Mouse (Mus musculus): ENCODE results near the gene Mylpf. TPM values are rescaled to one million over a fixed set of nuclear protein-coding genes. Genes with fewer than 3 reads are reported as not detected.

Gene Mylpf
- polyA plus RNA-seq, 1 experiment from 2014 or later, result 312 TPM

DNA sequence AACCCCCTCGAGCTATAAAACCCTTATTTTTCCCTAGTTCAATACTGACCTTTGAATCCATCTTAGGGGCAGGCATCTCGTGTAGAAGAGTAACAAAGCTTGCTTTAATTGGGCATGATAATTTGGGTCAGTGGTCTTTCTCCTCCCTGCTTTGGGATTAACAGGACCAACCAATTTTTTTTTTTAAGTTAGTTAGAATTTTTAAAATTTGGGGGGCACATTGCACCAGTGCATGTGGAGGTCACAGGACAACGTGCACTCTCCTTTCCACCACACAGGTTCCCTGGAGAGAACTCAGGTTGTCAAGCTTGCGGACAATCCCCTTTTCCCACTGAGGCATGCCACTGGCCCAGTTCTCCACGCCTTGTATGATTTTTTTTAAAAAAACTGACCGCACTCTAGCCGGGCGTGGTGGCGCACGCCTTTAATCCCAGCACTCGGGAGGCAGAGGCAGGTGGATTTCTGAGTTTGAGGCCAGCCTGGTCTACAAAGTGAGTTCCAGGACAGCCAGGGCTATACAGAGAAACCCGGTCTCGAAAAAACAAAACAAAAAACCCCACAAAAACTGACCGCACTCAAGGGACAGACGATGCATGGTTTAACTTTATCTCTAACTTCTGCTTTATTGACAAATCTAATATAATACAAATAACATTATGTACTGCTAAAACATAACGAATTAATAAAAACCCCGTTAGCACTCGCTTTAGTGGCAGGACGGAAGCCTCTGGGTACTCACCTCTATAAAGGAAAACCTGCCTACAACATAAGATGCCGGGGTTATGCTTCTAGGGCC is 23.3 kb downstream of the Mylpf start:
- Histone ChIP-seq H3K9ac (ENCODE audit: low read length) (peak overlapping the region; percentile 94), H3K36me3 (ENCODE audit: control insufficient read depth, insufficient read depth, low read length) (peaks cover 21% of the 10 kb centered on the region), H3K27ac (ENCODE audit: low read length) (peak overlapping the region; percentile 96), H3K9me3 (replicated peaks; ENCODE audit: control insufficient read depth, low read length) (no peaks in the 10 kb centered on the region), H3K4me2 (ENCODE audit: low read depth, low read length) (peak overlapping the region; percentile 75), H3K27me3 (ENCODE audit: control insufficient read depth, insufficient read depth, low read length) (no peaks in the 10 kb centered on the region), H3K4me1 (ENCODE audit: control insufficient read depth, insufficient read depth, low read length) (peaks cover 17% of the 10 kb centered on the region), H3K4me3 (replicated peaks; ENCODE audit: low read length) (peak overlapping the region; percentile 89)
- 4% methylated on average over 20 of the region's 20 CpGs for WGBS
- ATAC-seq (ENCODE audit: insufficient read depth, low FRiP score), result no peak

GRCm38 (mm10) chr7:127232622-127233367 is 24.1 kb downstream of the Mylpf start, which contains the start of the genes Zfp553 and Sept1:
TSS of gene Zfp553 (plus strand) at chr7:127233061.
TSS of gene Sept1 (minus strand) at chr7:127233130.
- Histone ChIP-seq H3K9me3 (replicated peaks; ENCODE audit: control insufficient read depth, low read length) (no peaks in the 10 kb centered on the region), H3K4me2 (ENCODE audit: low read depth, low read length) (peak within 1 kb of the TSS; percentile 75), H3K27ac (ENCODE audit: low read length) (peak within 1 kb of the TSS; percentile 96), H3K4me3 (replicated peaks; ENCODE audit: low read length) (peak within 1 kb of the TSS; percentile 89), H3K4me1 (ENCODE audit: control insufficient read depth, insufficient read depth, low read length) (peaks cover 17% of the 10 kb centered on the region), H3K9ac (ENCODE audit: low read length) (peak within 1 kb of the TSS; percentile 94), H3K27me3 (ENCODE audit: control insufficient read depth, insufficient read depth, low read length) (no peaks in the 10 kb centered on the region), H3K36me3 (ENCODE audit: control insufficient read depth, insufficient read depth, low read length) (peaks cover 21% of the 10 kb centered on the region)
- WGBS, result under 1% methylated on average over 64 of the region's 64 CpGs
- peak; percentile 93 for ATAC-seq (ENCODE audit: insufficient read depth, low FRiP score)

GRCm38 (mm10) chr7:127233368-127233749 is 24.7 kb downstream of the Mylpf start:
- H3K27me3 ChIP-seq (ENCODE audit: control insufficient read depth, insufficient read depth, low read length), result no peaks in the 10 kb centered on the region
- peak overlapping the region; percentile 89 for H3K4me3 ChIP-seq (replicated peaks; ENCODE audit: low read length)
- peak overlapping the region; percentile 96 for H3K27ac ChIP-seq (ENCODE audit: low read length)
- peak; percentile 22 for ATAC-seq (ENCODE audit: insufficient read depth, low FRiP score)
- H3K9me3 ChIP-seq (replicated peaks; ENCODE audit: control insufficient read depth, low read length), result no peaks in the 10 kb centered on the region
- peak overlapping the region; percentile 66 for H3K4me2 ChIP-seq (ENCODE audit: low read depth, low read length)
- peaks cover 17% of the 10 kb centered on the region for H3K4me1 ChIP-seq (ENCODE audit: control insufficient read depth, insufficient read depth, low read length)
- H3K9ac ChIP-seq (ENCODE audit: low read length), result peak overlapping the region; percentile 94
- peaks cover 21% of the 10 kb centered on the region for H3K36me3 ChIP-seq (ENCODE audit: control insufficient read depth, insufficient read depth, low read length)
- WGBS, result 0% methylated on average over 27 of the region's 27 CpGs

DNA sequence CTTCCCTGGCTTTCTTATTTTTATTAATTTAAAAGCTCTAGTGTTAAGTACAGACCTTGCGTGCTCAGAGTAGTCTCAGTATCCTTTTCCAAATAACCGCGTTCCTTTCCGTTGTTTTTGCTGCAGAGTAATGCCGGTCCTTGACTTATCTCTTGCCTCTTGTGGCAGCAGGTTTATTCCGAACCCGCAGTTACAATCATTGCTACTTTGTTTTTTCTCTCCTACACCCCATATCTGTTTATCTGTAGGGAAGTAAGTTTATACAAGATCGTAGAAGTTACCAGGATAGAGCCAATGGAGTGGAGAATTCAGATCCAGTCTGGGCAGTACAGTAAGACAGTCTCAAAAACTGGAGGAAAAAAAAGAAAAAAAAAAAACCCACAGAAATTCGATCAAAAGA is 25.1 kb downstream of the Mylpf start:
- H3K27ac ChIP-seq (ENCODE audit: low read length), result peak overlapping the region; percentile 96
- H3K4me3 ChIP-seq (replicated peaks; ENCODE audit: low read length), result peak overlapping the region; percentile 89
- H3K4me1 ChIP-seq (ENCODE audit: control insufficient read depth, insufficient read depth, low read length), result peaks cover 17% of the 10 kb centered on the region
- H3K9me3 ChIP-seq (replicated peaks; ENCODE audit: control insufficient read depth, low read length), result no peaks in the 10 kb centered on the region
- peaks cover 21% of the 10 kb centered on the region for H3K36me3 ChIP-seq (ENCODE audit: control insufficient read depth, insufficient read depth, low read length)
- peak overlapping the region; percentile 94 for H3K9ac ChIP-seq (ENCODE audit: low read length)
- 2% methylated on average over 9 of the region's 9 CpGs for WGBS
- no peaks in the 10 kb centered on the region for H3K27me3 ChIP-seq (ENCODE audit: control insufficient read depth, insufficient read depth, low read length)
- no peak for ATAC-seq (ENCODE audit: insufficient read depth, low FRiP score)
- H3K4me2 ChIP-seq (ENCODE audit: low read depth, low read length), result peak overlapping the region; percentile 66

DNA sequence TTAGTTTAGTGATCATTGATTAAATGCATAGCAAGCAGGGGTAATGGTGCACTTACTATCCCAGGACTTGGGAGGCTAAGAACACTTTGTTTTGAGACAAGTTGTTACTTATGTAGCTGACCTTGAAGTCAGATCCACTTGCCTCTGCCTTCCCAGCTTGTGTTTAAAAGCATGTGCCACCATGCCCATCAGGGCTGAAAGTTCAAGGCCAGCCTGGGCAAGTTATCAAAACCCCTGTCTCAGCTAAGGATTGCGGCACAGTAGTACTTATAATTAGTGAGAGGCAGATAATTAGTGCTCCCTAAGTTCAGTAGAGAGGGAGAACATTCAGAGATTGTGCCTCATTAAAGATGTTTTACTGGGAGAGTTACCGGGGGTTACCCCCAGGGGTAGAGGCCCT is 26.1 kb downstream of the Mylpf start:
- peaks cover 21% of the 10 kb centered on the region for H3K36me3 ChIP-seq (ENCODE audit: control insufficient read depth, insufficient read depth, low read length)
- no peaks in the 10 kb centered on the region for H3K9me3 ChIP-seq (replicated peaks; ENCODE audit: control insufficient read depth, low read length)
- H3K9ac ChIP-seq (ENCODE audit: low read length), result no peak overlapping the region

GRCm38 (mm10) chr7:127243361-127243867 is 34.7 kb downstream of the Mylpf start:
- 32% methylated on average over 2 of the region's 2 CpGs for WGBS
- Histone ChIP-seq H3K9ac (ENCODE audit: low read length) (peak overlapping the region; percentile 94), H3K27me3 (ENCODE audit: control insufficient read depth, insufficient read depth, low read length) (no peaks in the 10 kb centered on the region), H3K36me3 (ENCODE audit: control insufficient read depth, insufficient read depth, low read length) (no peaks in the 10 kb centered on the region), H3K9me3 (replicated peaks; ENCODE audit: control insufficient read depth, low read length) (no peaks in the 10 kb centered on the region), H3K4me1 (ENCODE audit: control insufficient read depth, insufficient read depth, low read length) (peaks cover 17% of the 10 kb centered on the region), H3K4me2 (ENCODE audit: low read depth, low read length) (peak overlapping the region; percentile 82), H3K4me3 (replicated peaks; ENCODE audit: low read length) (peak overlapping the region; percentile 77), H3K27ac (ENCODE audit: low read length) (peak overlapping the region; percentile 96)
- no peak for ATAC-seq (ENCODE audit: insufficient read depth, low FRiP score)

More for the DNA sequence above, 26.1 kb downstream of the Mylpf start:
- Histone ChIP-seq H3K27me3 (ENCODE audit: control insufficient read depth, insufficient read depth, low read length) (no peaks in the 10 kb centered on the region), H3K4me3 (replicated peaks; ENCODE audit: low read length) (no peak overlapping the region), H3K4me2 (ENCODE audit: low read depth, low read length) (no peak overlapping the region), H3K4me1 (ENCODE audit: control insufficient read depth, insufficient read depth, low read length) (peaks cover 17% of the 10 kb centered on the region), H3K27ac (ENCODE audit: low read length) (no peak overlapping the region)
- ATAC-seq (ENCODE audit: insufficient read depth, low FRiP score), result no peak
- 98% methylated on average over 2 of the region's 2 CpGs for WGBS

DNA sequence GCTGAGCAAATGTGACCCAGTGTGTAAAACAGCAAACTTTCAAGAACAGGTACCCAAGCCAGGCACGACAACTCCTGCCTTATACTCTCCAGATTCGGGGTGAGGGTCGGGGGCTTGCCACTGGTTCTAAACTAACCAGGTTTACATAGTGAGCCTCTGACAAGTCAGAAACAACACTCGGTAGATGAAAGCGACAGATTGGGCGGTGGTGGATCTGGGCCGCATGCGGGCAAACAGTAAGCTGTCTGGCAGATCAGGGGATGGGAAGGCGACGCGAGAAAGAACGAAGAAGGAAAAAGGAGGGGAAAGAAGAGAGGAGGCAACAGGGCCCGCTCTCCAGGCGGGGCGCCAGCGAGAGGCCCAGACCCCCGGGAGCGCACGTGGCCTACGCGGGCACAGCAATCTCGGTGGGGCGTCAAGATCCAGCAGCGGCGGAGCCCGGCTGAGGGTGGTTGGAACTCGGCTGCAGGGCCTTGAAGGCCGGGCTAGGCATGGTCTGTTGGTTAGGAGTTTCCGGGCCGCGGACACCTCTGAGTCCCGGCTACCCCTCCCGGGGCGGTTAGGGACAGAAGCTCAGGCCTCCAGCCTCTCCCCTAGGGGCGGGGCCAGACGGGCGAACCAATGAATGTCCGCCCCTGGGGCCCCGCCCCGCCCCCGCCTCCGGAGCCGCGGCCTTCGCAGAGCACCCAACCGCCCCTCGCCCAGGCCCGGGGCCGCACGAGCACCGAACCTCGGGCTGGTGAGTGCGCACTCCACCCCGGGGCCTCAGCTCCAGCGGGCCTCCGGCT is 35.4 kb downstream of the Mylpf start, which contains the start of gene Zfp771:
Gene Zfp771 (plus strand): TSS at position 405 of the 788 bp plus-strand sequence.
- Histone ChIP-seq H3K4me3 (replicated peaks; ENCODE audit: low read length) (peak within 1 kb of the TSS; percentile 77), H3K9ac (ENCODE audit: low read length) (peak within 1 kb of the TSS; percentile 94), H3K27me3 (ENCODE audit: control insufficient read depth, insufficient read depth, low read length) (no peaks in the 10 kb centered on the region), H3K4me1 (ENCODE audit: control insufficient read depth, insufficient read depth, low read length) (peaks cover 17% of the 10 kb centered on the region), H3K9me3 (replicated peaks; ENCODE audit: control insufficient read depth, low read length) (no peaks in the 10 kb centered on the region), H3K27ac (ENCODE audit: low read length) (peak within 1 kb of the TSS; percentile 96), H3K36me3 (ENCODE audit: control insufficient read depth, insufficient read depth, low read length) (no peaks in the 10 kb centered on the region), H3K4me2 (ENCODE audit: low read depth, low read length) (peak within 1 kb of the TSS; percentile 82)
- under 1% methylated on average over 56 of the region's 56 CpGs for WGBS
- ATAC-seq (ENCODE audit: insufficient read depth, low FRiP score), result peak; percentile 97

GRCm38 (mm10) chr7:127244658-127245510 is 36.2 kb downstream of the Mylpf start:
- 10% methylated on average over 30 of the region's 33 CpGs for WGBS
- peak; percentile 86 for ATAC-seq (ENCODE audit: insufficient read depth, low FRiP score)

More at GRCm38 (mm10) chr7:127244658-127245510, 36.2 kb downstream of the Mylpf start:
- peak overlapping the region; percentile 94 for H3K9ac ChIP-seq (ENCODE audit: low read length)
- H3K4me3 ChIP-seq (replicated peaks; ENCODE audit: low read length), result peak overlapping the region; percentile 77
- peak overlapping the region; percentile 96 for H3K27ac ChIP-seq (ENCODE audit: low read length)
- peaks cover 17% of the 10 kb centered on the region for H3K4me1 ChIP-seq (ENCODE audit: control insufficient read depth, insufficient read depth, low read length)
- no peaks in the 10 kb centered on the region for H3K36me3 ChIP-seq (ENCODE audit: control insufficient read depth, insufficient read depth, low read length)
- H3K4me2 ChIP-seq (ENCODE audit: low read depth, low read length), result peak overlapping the region; percentile 82
- H3K27me3 ChIP-seq (ENCODE audit: control insufficient read depth, insufficient read depth, low read length), result no peaks in the 10 kb centered on the region
- H3K9me3 ChIP-seq (replicated peaks; ENCODE audit: control insufficient read depth, low read length), result no peaks in the 10 kb centered on the region

Measured in stomach, embryonic 16.5 days (tissue).